Mouse (Mus musculus) liver, embryonic 18 days (tissue): ENCODE measurements around the gene 3110001I22Rik. TPM values are rescaled to one million over a fixed set of nuclear protein-coding genes. Genes with fewer than 3 reads are reported as not detected.

Experiments
- polyA plus RNA-seq: library from polyadenylated mRNA; depleted of rRNA; stranded (reverse); fragments of >200 nt; gene quantifications from 2 replicates; pipeline ENCODE4 v1.2.3, GENCODE M21; 2012; rRNA removed

Gene 3110001I22Rik
- polyA plus RNA-seq, result 2.0 and 2.4 TPM in 2 replicates

DNA sequence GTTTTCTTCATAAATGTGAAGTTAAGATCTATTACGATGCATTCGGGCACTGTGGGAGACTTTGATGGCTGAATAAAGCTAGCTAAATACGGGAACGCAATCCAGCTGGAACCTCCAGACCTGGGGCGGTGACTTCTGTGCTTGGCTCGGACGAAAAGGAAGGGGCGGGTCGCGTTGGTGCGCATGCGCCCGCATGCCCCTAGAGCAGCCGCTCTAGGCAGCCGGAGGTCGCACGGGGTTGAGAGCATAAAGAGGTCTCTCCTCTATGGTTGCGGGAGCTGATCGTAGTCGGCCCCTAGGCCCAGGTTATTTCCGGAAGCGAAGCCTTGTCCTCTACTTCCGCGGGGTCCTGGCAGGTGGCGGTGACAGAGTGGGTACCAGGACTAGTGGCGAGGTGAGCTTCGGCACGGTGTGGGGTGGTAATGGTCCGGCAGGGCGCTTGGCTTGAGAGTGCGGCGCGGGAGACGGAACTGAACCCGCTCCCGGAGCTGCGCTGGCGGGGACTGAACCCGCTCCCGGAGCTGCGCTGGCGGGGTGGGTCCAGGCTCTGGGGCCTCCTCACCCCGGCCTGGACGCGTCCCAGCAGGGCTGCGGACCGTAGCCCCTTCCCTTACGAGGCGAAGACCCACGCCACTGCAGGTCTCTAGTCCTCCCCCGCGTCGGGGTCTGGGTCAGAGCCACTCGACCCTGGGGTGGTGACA, at the start of gene 3110001I22Rik, which contains the start of gene Bfar:
Gene 3110001I22Rik (plus strand): TSS at position 245 of the 701 bp plus-strand sequence.
Gene Bfar (plus strand): TSS at position 174 of the 701 bp plus-strand sequence.

DNA sequence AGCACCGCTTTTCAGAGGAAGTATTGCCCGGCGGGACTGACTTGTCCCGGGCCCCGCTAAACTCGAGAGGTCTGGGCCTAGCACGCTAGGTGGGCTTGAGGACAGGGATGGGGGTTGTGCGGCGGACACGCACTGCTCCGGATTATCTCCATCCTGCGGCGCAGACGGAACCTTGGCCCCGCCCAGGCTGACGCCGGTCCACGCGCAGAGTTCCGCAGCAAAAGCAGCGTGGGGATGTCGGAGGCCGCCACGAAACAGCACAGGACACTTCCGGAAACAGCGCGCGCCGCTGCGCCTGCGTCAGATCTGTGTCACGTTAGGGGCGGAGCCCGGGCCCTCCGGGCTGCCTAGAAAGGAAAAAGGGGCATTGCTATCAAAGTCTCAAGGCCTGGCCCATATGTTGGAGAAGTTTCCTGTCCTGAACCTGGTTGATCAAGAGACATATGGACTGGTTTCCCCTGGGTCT, 3.8 kb upstream of the 3110001I22Rik start, which contains the start of gene Parn:
Gene Parn (minus strand): TSS at position 293 of the 466 bp plus-strand sequence.

Other genes with a start within 250 kb of the 3110001I22Rik start
- 7.5 and 8.4 TPM in 2 replicates for gene Parn, start 3.8 kb upstream of the 3110001I22Rik start, polyA plus RNA-seq
- gene Bfar, start 71 bp upstream of the 3110001I22Rik start, polyA plus RNA-seq, result 21.7 and 22.6 TPM in 2 replicates
- 0.07 and 0.20 TPM in 2 replicates for gene Pla2g10, start 59.1 kb downstream of the 3110001I22Rik start, polyA plus RNA-seq
- gene Rrn3, start 108.8 kb downstream of the 3110001I22Rik start, polyA plus RNA-seq, result 5.8 TPM in 2 replicates
- 20.2 and 20.5 TPM in 2 replicates for gene Ntan1, start 146.9 kb downstream of the 3110001I22Rik start, polyA plus RNA-seq
- gene Pdxdc1, start 231.2 kb downstream of the 3110001I22Rik start, polyA plus RNA-seq, result 26.0 and 26.2 TPM in 2 replicates
- gene Mpv17l, start 231.2 kb downstream of the 3110001I22Rik start, polyA plus RNA-seq, result 5.1 and 5.5 TPM in 2 replicates